Mouse (Mus musculus) kidney, adult 2 months (tissue): ENCODE measurements around the gene Ano4.

Experiments
- CTCF ChIP-seq: fragments of 200-500 bp; conservative IDR thresholded peaks from 2 replicates; pipeline ENCODE4 v1.5.1; 2011; ENCODE audit warnings: low read depth, mild to moderate bottlenecking, control low read depth, low read length, moderate library complexity, mixed read lengths; ENCODE audit not compliant: insufficient read depth, insufficient read length
- POLR2A ChIP-seq: fragments of 200-500 bp; IDR thresholded peaks from one replicate; pipeline ENCODE4 v1.6.1; 2011; ENCODE audit warnings: low read depth, low read length, control low read depth

GRCm38 (mm10) chr10:89263396-89263795, 81.2 kb downstream of the Ano4 start:
- TF ChIP-seq CTCF: no peak
- TF ChIP-seq POLR2A: no peak
